Mouse (Mus musculus) forebrain, embryonic 11.5 days (tissue): Measurements from ENCODE around the gene Pa2g4. TPM values are rescaled to one million over a fixed set of nuclear protein-coding genes. Genes with fewer than 3 reads are reported as not detected.
A peak's percentile ranks its signal among the peaks of the same experiment; 100 is the strongest.

Experiments used
- ATAC-seq: fragments of 200-750 bp; cut with Nextera tagmentation; replicated peaks from 2 replicates; pipeline ENCODE4 v1.8.0; 2017; ENCODE audit warnings: moderate TSS enrichment; ENCODE audit not compliant: low FRiP score
- DNase-seq: peaks from one replicate; pipeline ENCODE4 v3.0.0-alpha.2; 2017; ENCODE audit warnings: low spot score
- H3K27ac ChIP-seq: fragments of 300-500 bp; sonication (generic); 2 replicates; pipeline ENCODE4 v1.5.1; 2014; ENCODE audit warnings: low read depth, low read length
- H3K27me3 ChIP-seq: fragments of 300-500 bp; sonication (generic); 2 replicates; pipeline ENCODE4 v1.6.1; 2014; ENCODE audit warnings: mild to moderate bottlenecking, low read length, mixed read lengths; ENCODE audit not compliant: control insufficient read depth, insufficient read depth
- H3K36me3 ChIP-seq: fragments of 300-500 bp; sonication (generic); 2 replicates; pipeline ENCODE4 v1.6.1; 2014; ENCODE audit warnings: mild to moderate bottlenecking, low read length, moderate library complexity, mixed read lengths; ENCODE audit not compliant: control insufficient read depth, insufficient read depth
- H3K4me1 ChIP-seq: fragments of 300-500 bp; sonication (generic); replicated peaks from 2 replicates; pipeline ENCODE4 v1.6.1; 2014; ENCODE audit warnings: low read length, mixed read lengths; ENCODE audit not compliant: control insufficient read depth, insufficient read depth
- H3K4me2 ChIP-seq: fragments of 300-500 bp; sonication (generic); 2 replicates; pipeline ENCODE4 v1.6.1; 2014; ENCODE audit warnings: low read depth, mild to moderate bottlenecking, low read length, moderate library complexity, mixed read lengths; ENCODE audit not compliant: severe bottlenecking
- H3K4me3 ChIP-seq: fragments of 300-500 bp; sonication (generic); 2 replicates; pipeline ENCODE4 v1.5.1; 2014; ENCODE audit warnings: low read depth, low read length
- H3K9ac ChIP-seq: fragments of 300-500 bp; sonication (generic); 2 replicates; pipeline ENCODE4 v1.6.1; 2014; ENCODE audit warnings: low read length
- H3K9me3 ChIP-seq: fragments of 300-500 bp; sonication (generic); 2 replicates; pipeline ENCODE4 v1.6.1; 2016; ENCODE audit warnings: low read length, mixed read lengths; ENCODE audit not compliant: control insufficient read depth
- WGBS: fragments of 180-500 bp; shearing (Covaris S2); extraction: QIAGEN DNeasy Blood & Tissue Kit; methylation state at CpG from one replicate; pipeline ENCODE4 v1.1.7; 2014; 5-methylcytosine and 5-hydroxymethylcytosine counted together
- polyA plus RNA-seq: library from polyadenylated mRNA; unstranded; fragments of >200 nt; fragmentation: Nextera tagmentation; extraction: Ambion mirVana; gene quantifications from 2 replicates; pipeline ENCODE4 v1.2.1, GENCODE M21; 2014

Pa2g4 gene
- polyA plus RNA-seq, 1 experiment from 2014 or later = 249 TPM

DNA sequence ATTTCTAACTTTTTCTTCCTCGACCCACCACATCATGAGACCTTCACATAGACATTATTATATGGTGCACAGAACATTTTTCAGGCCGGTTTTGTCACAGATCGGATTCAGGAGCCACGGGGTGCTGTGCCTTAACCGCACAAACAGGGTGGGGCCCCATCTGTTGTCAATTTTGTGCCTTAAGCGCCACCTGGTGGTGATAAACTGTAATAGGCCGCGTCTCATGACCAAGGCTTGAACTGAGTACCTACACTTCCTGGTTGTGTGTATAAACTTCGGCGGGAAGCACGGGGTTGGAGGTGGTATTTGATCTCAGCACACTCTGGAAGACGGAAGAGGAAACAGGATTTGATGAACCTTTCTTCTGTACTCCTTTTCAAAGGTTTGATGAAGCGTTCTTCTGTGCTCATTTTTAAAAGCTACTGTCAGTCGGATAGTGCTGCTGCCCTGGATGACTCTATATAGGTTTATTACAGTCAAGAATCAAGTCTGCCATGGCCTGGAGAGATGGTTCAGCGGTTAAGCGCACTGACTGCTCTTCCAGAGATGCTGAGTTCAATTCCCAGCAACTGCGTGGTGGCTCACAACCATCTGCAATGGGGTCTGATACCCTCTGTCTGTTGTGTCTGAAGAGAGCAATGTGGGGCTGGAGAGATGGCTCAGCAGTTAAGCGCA, 29.4 kb downstream of the Pa2g4 start:
- no peaks in the 10 kb centered on the region for H3K4me1 ChIP-seq
- H3K9me3 ChIP-seq = no peaks in the 10 kb centered on the region
- H3K27me3 ChIP-seq = no peaks in the 10 kb centered on the region
- H3K4me3 ChIP-seq = no peak overlapping the region
- H3K4me2 ChIP-seq = peak overlapping the region; percentile 40; the same call in 1 of the 2 replicates
- no peak overlapping the region; the same call in 1 of the 2 replicates for H3K9ac ChIP-seq
- 16% methylated on average over 18 of the region's 18 CpGs for WGBS
- H3K36me3 ChIP-seq = no peaks in the 10 kb centered on the region
- ATAC-seq (peak; percentile 90), DNase-seq (peak; percentile 90)
- H3K27ac ChIP-seq = no peak overlapping the region

DNA sequence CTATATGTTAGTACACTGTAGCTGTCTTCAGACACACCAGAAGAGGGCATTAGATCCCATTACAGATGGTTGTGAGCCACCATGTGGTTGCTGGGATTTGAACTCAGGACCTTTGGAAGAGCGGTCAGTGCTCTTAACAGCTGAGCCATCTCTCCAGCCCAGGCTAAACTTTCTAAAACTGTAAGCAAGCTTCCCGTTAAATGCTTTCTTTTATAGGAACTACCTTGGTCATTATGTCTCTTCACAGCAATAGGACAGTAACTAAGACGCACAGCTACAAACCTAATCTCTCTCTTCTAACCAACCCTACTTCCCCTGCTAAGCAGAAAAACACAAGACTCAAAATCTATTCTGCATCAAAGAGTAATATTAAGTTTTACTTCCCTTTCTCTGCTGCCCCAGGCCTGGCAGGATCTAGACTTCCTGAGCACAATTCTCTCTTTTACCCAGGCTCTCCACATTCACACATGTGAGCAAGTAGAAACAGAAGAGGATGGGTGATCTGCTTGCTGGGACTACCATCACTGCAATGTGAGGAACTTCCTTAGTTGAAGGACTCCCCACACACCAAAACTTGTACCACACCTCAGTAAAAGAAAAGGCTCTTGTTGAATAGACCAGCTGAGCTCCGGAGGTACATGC, 30.0 kb downstream of the Pa2g4 start:
- H3K36me3 ChIP-seq = no peaks in the 10 kb centered on the region
- no peak overlapping the region for H3K4me3 ChIP-seq
- no peaks in the 10 kb centered on the region for H3K4me1 ChIP-seq
- H3K9me3 ChIP-seq = no peaks in the 10 kb centered on the region
- no peaks in the 10 kb centered on the region for H3K27me3 ChIP-seq
- ATAC-seq = no peak; the same call in 1 of the 2 replicates
- no peak overlapping the region for H3K27ac ChIP-seq
- DNase-seq = no peak
- 71% methylated on average over 4 of the region's 4 CpGs for WGBS
- no peak overlapping the region; the same call in 1 of the 2 replicates for H3K9ac ChIP-seq
- H3K4me2 ChIP-seq = peak overlapping the region; percentile 40; the same call in 1 of the 2 replicates

DNA sequence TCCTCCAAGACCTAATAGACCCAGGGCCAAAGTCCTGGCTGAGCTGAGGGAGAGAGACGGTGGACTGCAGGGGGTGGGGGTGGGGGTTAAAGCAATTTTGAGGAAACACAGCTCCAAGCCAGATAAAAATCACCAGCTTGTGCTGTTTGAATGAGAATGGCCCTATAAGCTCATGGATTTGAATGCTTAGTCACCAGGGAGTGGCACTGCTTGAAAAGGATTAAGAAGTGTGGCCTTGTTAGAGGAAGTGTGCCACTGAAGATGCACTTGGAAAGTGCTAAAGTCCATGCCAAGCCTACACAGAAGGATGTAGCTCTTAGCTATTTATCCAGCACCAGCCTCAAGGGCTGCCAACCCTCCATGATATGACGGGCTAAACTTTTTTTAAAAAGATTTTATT, 30.6 kb downstream of the Pa2g4 start:
- 86% methylated on average over 2 of the region's 2 CpGs for WGBS
- no peak overlapping the region for H3K27ac ChIP-seq
- no peak for ATAC-seq

DNA sequence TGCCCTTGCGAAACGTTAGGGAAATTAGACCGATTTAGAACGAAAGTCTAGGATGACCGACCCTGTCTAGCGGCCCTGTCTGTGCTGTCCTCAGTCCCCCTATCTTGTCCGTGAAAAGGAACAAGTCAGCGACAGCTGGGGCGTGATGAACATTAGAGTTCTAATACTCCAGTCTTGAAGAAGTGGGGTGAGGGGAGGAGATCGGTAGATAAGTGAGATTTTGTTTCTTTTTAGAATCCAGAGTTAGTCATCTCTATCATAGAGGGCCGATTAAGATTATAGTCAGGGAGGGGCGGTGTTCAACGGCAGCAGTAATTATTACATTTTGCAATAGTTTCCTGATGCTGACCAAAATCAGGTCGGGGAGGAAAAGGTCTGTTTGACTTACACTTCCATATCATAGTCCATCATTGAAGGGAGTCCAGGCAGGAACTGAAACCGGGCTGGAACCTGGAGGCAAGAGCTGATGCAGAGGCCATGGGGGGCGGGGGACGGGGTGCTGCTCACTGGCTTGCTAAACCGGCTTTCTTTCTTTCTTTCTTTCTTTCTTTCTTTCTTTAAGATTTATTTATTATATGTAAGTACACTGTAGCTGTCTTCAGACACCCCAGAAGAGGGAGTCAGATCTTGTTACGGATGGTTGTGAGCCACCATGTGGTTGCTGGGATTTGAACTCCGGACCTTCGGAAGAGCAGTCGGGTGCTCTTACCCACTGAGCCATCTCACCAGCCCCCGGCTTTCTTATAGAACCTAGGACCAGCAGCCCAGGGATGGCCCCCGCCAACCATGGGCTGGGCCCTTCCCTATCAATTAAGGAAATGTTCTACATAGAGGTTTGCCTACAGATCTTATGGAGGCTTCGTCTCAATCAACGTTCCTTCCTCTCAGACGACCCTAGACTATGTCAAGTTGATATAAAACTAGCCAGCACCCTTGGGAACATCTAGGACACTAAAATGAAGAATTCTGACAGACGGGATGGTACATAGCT, 39.1 kb downstream of the Pa2g4 start:
- 32% methylated on average over 28 of the region's 28 CpGs for WGBS
- Histone ChIP-seq H3K36me3 (no peaks in the 10 kb centered on the region), H3K4me2 (peak overlapping the region; percentile 99), H3K27me3 (peaks cover 22% of the 10 kb centered on the region), H3K4me3 (peak overlapping the region; percentile 64), H3K9me3 (no peaks in the 10 kb centered on the region), H3K9ac (peak overlapping the region; percentile 65; the same call in 1 of the 2 replicates), H3K27ac (no peak overlapping the region), H3K4me1 (peaks cover 4% of the 10 kb centered on the region; the same call in 1 of the 2 replicates)
- DNase-seq (no peak), ATAC-seq (no peak)

More for the DNA sequence above, 30.6 kb downstream of the Pa2g4 start:
- no peak overlapping the region for H3K4me2 ChIP-seq
- no peak for DNase-seq
- H3K36me3 ChIP-seq = no peaks in the 10 kb centered on the region
- H3K4me3 ChIP-seq = no peak overlapping the region
- no peaks in the 10 kb centered on the region for H3K27me3 ChIP-seq
- no peak overlapping the region for H3K9ac ChIP-seq
- H3K4me1 ChIP-seq = no peaks in the 10 kb centered on the region
- no peaks in the 10 kb centered on the region for H3K9me3 ChIP-seq

DNA sequence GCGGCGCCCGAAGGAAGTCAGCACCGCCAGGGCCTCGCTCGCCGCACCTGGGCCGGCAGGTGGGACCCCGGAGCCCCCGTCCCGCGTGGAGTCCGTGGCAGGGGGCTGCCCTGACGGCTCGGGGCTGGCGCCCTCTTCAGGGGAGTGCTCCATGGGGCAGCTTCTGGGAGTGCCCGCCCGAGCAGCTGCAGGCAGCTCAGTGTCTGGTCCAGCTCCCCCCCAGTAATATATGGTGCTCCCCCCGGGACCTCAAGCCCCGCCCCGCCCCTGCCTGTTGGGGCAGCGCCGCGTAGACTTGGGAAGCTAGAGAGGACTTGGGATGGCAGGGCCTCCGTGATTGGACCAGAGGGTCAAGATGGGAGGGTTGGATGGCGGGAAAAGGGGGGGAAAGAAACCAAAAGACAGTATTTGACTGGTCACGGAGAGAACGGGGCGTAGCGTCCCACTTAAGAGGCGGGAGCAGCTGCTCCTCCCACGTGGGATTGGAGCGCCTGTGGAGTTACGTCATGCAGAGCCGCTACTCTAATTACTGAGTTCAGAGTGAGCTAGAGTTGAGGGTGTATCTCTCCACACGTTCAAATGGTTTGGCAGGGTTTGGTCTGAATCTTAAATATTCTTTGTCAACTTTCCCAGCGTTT, 40.0 kb downstream of the Pa2g4 start, which contains the start of gene Esyt1:
TSS of gene Esyt1 (minus strand) at position 201 of the 638 bp plus-strand sequence.
- ATAC-seq (peak; percentile 96), DNase-seq (peak; percentile 93)
- peak within 1 kb of the TSS; percentile 64 for H3K4me3 ChIP-seq
- H3K4me1 ChIP-seq = peaks cover 4% of the 10 kb centered on the region; the same call in 1 of the 2 replicates
- no peaks in the 10 kb centered on the region for H3K9me3 ChIP-seq
- WGBS = under 1% methylated on average over 37 of the region's 37 CpGs
- peaks cover 22% of the 10 kb centered on the region for H3K27me3 ChIP-seq
- H3K4me2 ChIP-seq = peak within 1 kb of the TSS; percentile 99
- H3K9ac ChIP-seq = peak within 1 kb of the TSS; percentile 65
- H3K36me3 ChIP-seq = no peaks in the 10 kb centered on the region
- H3K27ac ChIP-seq = peak within 1 kb of the TSS; percentile 41; the same call in 1 of the 2 replicates

DNA sequence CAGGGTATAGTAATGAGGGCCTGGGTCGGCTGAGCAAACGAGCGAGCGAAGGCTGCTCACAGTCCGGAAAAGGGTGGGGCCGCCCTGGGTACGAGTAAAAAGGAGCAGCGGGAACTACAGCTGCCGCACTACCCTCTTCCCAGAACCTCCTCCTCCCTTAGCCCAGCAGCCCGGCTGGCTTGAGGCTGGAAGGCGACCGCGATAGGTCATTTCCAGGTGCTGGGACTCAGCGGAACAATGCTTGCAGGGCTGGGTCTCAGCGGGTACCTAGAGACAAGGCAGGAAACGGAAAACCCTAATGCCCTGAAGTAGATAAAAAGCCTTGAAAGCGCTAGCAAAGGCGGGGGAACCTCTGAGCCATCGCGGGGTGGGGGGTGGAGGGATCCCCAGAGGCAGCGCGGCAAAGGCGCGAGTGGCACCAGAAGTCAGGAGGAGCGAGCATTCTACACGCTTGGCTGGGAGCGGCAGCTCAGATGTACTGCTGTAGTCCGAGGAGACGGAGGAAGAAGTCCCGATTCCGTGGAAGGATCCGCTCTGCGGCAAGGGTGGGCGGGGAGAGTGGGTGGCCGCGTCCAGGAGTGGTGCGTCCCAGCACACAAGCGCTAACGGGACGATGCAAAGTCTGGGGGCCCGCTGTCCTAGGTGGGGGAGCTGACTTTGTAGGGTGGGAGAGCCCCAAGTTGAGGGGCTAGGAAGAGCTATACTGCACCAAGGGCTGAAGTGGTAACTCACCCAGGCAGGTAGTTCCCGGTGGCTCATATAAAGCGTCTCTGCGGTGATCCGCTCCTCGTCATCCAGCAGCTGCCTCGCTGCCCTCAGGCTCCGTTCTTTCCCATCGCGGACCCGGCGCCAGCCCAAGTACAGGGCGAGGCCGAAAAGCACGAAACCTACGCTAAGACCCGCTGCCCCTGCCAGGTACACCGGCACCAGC, 40.8 kb downstream of the Pa2g4 start:
- WGBS = under 1% methylated on average over 58 of the region's 58 CpGs
- H3K9ac ChIP-seq = peak overlapping the region; percentile 65
- peak overlapping the region; percentile 99 for H3K4me2 ChIP-seq
- H3K36me3 ChIP-seq = no peaks in the 10 kb centered on the region
- H3K27me3 ChIP-seq = peaks cover 22% of the 10 kb centered on the region
- peak overlapping the region; percentile 64 for H3K4me3 ChIP-seq
- ATAC-seq (peak; percentile 57), DNase-seq (peak; percentile 82)
- peak overlapping the region; percentile 41; the same call in 1 of the 2 replicates for H3K27ac ChIP-seq
- H3K4me1 ChIP-seq = peaks cover 4% of the 10 kb centered on the region; the same call in 1 of the 2 replicates
- no peaks in the 10 kb centered on the region for H3K9me3 ChIP-seq

DNA sequence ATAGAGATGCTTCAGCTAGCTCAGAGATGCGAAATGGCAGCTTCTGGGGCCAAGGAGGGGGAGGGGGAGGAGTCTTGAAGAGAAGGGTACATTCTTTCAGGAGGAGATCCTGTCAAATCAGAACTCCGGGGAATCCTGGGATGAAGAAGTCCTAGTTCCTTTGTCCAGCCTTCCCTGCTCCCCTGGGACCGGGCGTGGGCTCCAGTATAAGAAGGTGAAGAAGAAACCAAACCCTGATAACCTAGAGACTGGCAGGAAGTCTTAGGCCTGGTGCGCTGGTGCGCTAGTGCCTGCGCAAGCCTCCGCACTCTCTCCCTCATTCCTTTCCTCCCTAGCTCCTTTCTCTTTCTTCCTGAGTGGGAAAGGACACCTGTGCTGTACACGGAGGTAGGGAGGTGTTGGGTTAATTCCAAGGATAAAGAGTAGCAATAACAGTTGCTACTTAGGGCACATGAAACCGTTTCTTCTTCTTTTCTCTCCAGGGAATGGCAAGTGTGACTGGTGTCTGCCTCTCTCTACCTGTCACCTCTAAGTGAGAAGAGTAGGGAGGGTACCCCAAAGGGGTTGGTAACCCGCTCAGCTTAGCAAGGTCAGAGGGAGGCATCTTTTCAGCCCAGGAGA, 41.6 kb downstream of the Pa2g4 start:
- H3K9ac ChIP-seq = peak overlapping the region; percentile 65; the same call in 1 of the 2 replicates
- peak overlapping the region; percentile 99 for H3K4me2 ChIP-seq
- DNase-seq (no peak), ATAC-seq (no peak)
- H3K27me3 ChIP-seq = peaks cover 22% of the 10 kb centered on the region
- no peak overlapping the region for H3K27ac ChIP-seq
- 6% methylated on average over 11 of the region's 11 CpGs for WGBS
- no peaks in the 10 kb centered on the region for H3K36me3 ChIP-seq
- H3K9me3 ChIP-seq = no peaks in the 10 kb centered on the region
- H3K4me3 ChIP-seq = peak overlapping the region; percentile 64
- peaks cover 4% of the 10 kb centered on the region; the same call in 1 of the 2 replicates for H3K4me1 ChIP-seq
